Mouse (Mus musculus) limb, embryonic 14.5 days (tissue): ENCODE data around the gene Arfgap2. TPM values are rescaled to one million over a fixed set of nuclear protein-coding genes. Genes with fewer than 3 reads are reported as not detected.

ENCODE experiments used
- ATAC-seq: fragments of 200-750 bp; cut with Nextera tagmentation; 2 replicates; pipeline ENCODE4 v1.8.0; 2017; ENCODE audit warnings: low read depth, moderate number of reproducible peaks, moderate TSS enrichment; ENCODE audit not compliant: low FRiP score
- DNase-seq: peaks from one replicate; pipeline ENCODE4 v3.0.0-alpha.2; 2015; ENCODE audit warnings: low spot score
- H3K27ac ChIP-seq: fragments of 300-500 bp; sonication (generic); replicated peaks from 2 replicates; pipeline ENCODE4 v1.5.1; 2014; ENCODE audit warnings: low read depth, mild to moderate bottlenecking, low read length, moderate library complexity, mixed read lengths
- H3K27me3 ChIP-seq: fragments of 300-500 bp; sonication (generic); 2 replicates; pipeline ENCODE4 v1.6.1; 2014; ENCODE audit warnings: low read length, mixed read lengths; ENCODE audit not compliant: control insufficient read depth, insufficient read depth
- H3K36me3 ChIP-seq: fragments of 300-500 bp; sonication (generic); 2 replicates; pipeline ENCODE4 v1.6.1; 2014; ENCODE audit warnings: mild to moderate bottlenecking, low read length, moderate library complexity, mixed read lengths; ENCODE audit not compliant: control insufficient read depth, insufficient read depth
- H3K4me1 ChIP-seq: fragments of 300-500 bp; sonication (generic); 2 replicates; pipeline ENCODE4 v1.6.1; 2014; ENCODE audit warnings: antibody characterized with exemption, low read length, mixed read lengths; ENCODE audit not compliant: control insufficient read depth, insufficient read depth
- H3K4me2 ChIP-seq: fragments of 300-500 bp; sonication (generic); replicated peaks from 2 replicates; pipeline ENCODE4 v1.6.1; 2014; ENCODE audit warnings: low read depth, mild to moderate bottlenecking, low read length, moderate library complexity; ENCODE audit not compliant: severe bottlenecking
- H3K4me3 ChIP-seq: fragments of 300-500 bp; sonication (generic); replicated peaks from 2 replicates; pipeline ENCODE4 v1.5.1; 2014; ENCODE audit warnings: low read length
- H3K9ac ChIP-seq: fragments of 300-500 bp; sonication (generic); 2 replicates; pipeline ENCODE4 v1.6.1; 2014; ENCODE audit warnings: mild to moderate bottlenecking, low read depth, low read length, moderate library complexity; ENCODE audit not compliant: severe bottlenecking
- H3K9me3 ChIP-seq: fragments of 300-500 bp; sonication (generic); 2 replicates; pipeline ENCODE4 v1.6.1; 2016; ENCODE audit warnings: low read length; ENCODE audit not compliant: control insufficient read depth
- POLR2A ChIP-seq: fragments of 200-500 bp; IDR thresholded peaks from 2 replicates; pipeline ENCODE4 v1.8.0; 2012; ENCODE audit warnings: inconsistent platforms, mild to moderate bottlenecking, moderate library complexity, borderline replicate concordance; ENCODE audit not compliant: insufficient read depth, insufficient read length; ENCODE audit errors: extremely low read depth
- WGBS: fragments of 180-500 bp; shearing (Covaris S2); extraction: QIAGEN DNeasy Blood & Tissue Kit; methylation state at CpG from one replicate; pipeline ENCODE4 v1.1.7; 2014; 5-methylcytosine and 5-hydroxymethylcytosine counted together
- polyA plus RNA-seq, 2 experiments: library from polyadenylated mRNA; depleted of rRNA in 1 of 2; stranded (reverse) in 1 of 2; unstranded in 1 of 2; fragments of >200 nt; fragmentation: Nextera tagmentation in 1 of 2; extraction: Ambion mirVana in 1 of 2; gene quantifications; 2 replicates each; pipeline versions ENCODE4 v1.2.1 to v1.2.3; 2012 to 2014

Arfgap2 gene
- polyA plus RNA-seq, 2 experiments = 59.8 to 78.8 TPM

DNA sequence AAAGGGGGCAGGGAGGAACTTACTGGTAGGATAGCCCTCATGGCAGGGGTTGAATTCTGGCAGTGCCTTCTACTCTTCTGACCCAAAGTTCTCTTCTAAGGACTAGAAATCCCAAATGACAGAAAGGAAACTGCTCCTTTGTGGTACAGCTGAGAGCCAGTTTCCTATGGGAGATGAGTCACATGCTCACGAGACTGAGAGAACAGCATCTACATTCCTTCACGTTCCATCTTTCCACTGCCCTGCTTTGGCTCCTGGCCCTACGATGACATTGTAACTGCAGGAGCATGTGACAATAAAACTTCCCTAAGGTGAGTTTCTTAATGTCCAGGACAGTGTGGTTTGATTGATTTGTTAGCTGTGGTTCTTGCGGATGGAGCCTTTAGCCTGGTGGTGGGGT, 16.4 kb upstream of the Arfgap2 start:
- no peak for TF ChIP-seq POLR2A
- no peak for DNase-seq
- Histone ChIP-seq H3K4me1 (no peaks in the 10 kb centered on the region), H3K27ac (no peak overlapping the region), H3K9ac (no peak overlapping the region), H3K4me2 (no peak overlapping the region), H3K36me3 (no peaks in the 10 kb centered on the region), H3K9me3 (no peaks in the 10 kb centered on the region), H3K4me3 (no peak overlapping the region), H3K27me3 (no peaks in the 10 kb centered on the region)
- no peak for ATAC-seq
- 79% methylated on average over 4 of the region's 4 CpGs for WGBS

DNA sequence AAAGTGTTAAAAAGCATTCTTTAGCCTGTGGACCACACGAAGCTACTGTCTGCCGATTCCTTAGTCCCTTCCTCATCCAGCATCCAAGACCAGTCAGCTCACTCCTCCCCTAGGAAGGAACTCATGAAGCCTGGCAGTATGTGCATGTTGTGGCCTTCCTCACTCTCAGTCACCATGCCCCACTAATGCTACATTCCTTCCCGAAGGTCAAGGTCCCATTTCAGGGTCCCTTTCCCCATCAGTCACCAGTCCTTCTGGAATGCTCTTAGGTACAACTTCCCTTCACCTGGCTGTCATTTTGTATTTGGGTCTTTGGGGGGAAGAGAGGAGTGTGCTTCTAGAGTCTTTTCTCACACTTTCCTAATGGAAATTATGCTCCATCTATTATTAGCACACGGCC, 12.8 kb upstream of the Arfgap2 start:
- Histone ChIP-seq H3K9ac (no peak overlapping the region), H3K9me3 (no peaks in the 10 kb centered on the region), H3K36me3 (no peaks in the 10 kb centered on the region), H3K4me3 (no peak overlapping the region), H3K4me2 (no peak overlapping the region), H3K27ac (no peak overlapping the region), H3K4me1 (peaks cover 8% of the 10 kb centered on the region), H3K27me3 (peaks cover 19% of the 10 kb centered on the region; the same call in 1 of the 2 replicates)
- no peak for TF ChIP-seq POLR2A
- no peak for DNase-seq
- WGBS = 72% methylated on average over 4 of the region's 4 CpGs
- ATAC-seq = no peak

DNA sequence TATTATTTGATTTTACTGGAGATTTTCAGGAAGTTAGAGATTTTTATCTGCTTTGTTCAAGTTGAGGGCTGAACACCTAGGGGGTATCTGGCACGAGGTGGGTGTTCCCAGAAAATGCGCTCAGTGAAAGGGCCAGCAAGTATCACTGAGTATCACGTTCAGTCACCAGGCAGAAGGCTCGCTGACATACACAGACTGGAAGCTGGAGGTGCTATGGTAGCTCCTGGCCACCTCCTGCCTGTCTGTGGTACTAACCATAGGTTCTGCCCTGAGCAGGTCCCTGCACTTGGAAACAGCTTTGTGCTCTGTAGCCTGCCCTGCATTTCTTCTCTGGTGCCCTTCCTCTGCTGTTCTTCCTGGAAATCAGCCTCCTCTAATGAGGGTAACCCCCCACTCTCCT, 12.3 kb upstream of the Arfgap2 start:
- no peak for DNase-seq
- Histone ChIP-seq H3K4me1 (peaks cover 8% of the 10 kb centered on the region), H3K36me3 (no peaks in the 10 kb centered on the region), H3K4me3 (no peak overlapping the region), H3K4me2 (no peak overlapping the region), H3K9ac (no peak overlapping the region), H3K27me3 (peaks cover 19% of the 10 kb centered on the region; the same call in 1 of the 2 replicates), H3K27ac (no peak overlapping the region), H3K9me3 (no peaks in the 10 kb centered on the region)
- ATAC-seq = no peak
- no peak for TF ChIP-seq POLR2A
- 43% methylated on average over 4 of the region's 4 CpGs for WGBS

DNA sequence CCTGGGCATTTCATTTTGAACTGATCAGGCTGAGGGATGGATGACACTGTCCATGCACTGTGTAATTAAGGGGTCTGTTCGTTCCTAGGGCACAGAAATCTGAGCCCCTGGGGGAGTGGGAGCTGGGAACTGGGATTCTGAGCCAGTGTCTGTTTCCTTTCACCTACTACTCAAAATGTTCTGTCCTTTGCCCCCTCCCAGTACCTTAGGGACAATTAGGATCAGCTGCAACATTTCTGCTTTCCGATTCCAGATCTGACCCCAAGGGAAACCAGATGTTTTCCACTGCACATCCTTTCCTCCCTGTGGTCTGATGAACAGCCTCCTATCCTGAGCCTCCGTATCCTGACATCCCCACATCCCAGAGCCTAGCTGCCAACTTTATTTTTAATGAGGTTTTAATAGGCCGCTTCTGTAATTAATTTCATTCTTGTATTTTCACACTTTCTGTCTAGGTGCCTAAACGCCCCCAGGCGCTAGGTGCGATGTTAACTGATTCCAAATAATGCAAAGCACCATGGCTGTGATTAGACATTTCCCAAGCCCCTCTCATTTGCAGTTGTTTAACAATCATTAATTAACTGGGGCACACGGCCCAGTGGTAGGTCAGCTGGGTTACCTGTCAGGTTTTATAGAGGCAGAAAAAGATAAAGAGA, 9.9 kb upstream of the Arfgap2 start:
- H3K9me3 ChIP-seq = no peaks in the 10 kb centered on the region
- H3K4me3 ChIP-seq = no peak overlapping the region
- H3K9ac ChIP-seq = no peak overlapping the region
- ATAC-seq (no peak), DNase-seq (no peak)
- 11% methylated on average over 8 of the region's 8 CpGs for WGBS
- H3K27ac ChIP-seq = no peak overlapping the region
- H3K36me3 ChIP-seq = no peaks in the 10 kb centered on the region
- peaks cover 19% of the 10 kb centered on the region; the same call in 1 of the 2 replicates for H3K27me3 ChIP-seq
- no peak for TF ChIP-seq POLR2A
- peaks cover 21% of the 10 kb centered on the region for H3K4me1 ChIP-seq
- peak overlapping the region; percentile 95; the same call in 1 of the 2 replicates for H3K4me2 ChIP-seq

DNA sequence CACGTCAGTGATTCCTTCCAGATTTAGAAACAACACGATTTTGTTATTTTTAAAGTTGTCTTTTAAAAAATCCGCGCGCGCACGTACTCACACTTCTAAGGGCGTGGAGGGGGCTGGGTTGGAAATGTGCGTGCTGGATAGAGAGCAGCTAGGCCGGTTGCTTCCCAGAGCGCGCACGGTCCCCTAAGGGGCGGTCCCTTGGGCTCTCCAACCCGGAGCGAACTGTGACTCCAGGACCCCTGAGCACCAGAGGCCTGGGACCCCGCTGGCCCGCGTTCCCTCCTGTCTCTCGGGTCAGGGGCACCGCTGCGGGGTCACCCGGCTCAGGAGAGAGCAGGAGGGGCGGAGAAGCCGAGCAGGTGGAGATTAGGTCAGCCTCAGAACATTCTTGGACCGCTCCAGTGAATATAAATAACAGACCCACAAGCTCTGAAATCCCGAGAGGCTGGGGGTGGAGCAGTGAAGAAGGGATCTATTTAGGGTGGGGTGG, 9.1 kb upstream of the Arfgap2 start, which contains the start of gene Pacsin3:
Gene Pacsin3, plus strand, starts transcription at position 294 of the 490 bp plus-strand sequence.
- Histone ChIP-seq H3K9me3 (no peaks in the 10 kb centered on the region), H3K4me3 (peak within 1 kb of the TSS; percentile 67), H3K4me1 (peaks cover 21% of the 10 kb centered on the region), H3K36me3 (peaks cover under 1% of the 10 kb centered on the region; the same call in 1 of the 2 replicates), H3K27me3 (peaks cover 19% of the 10 kb centered on the region; the same call in 1 of the 2 replicates), H3K4me2 (peak within 1 kb of the TSS; percentile 95), H3K27ac (peak within 1 kb of the TSS; percentile 77), H3K9ac (peak within 1 kb of the TSS; percentile 69)
- peak; percentile 16 for DNase-seq
- WGBS = 2% methylated on average over 27 of the region's 27 CpGs
- ATAC-seq = no peak
- no peak for TF ChIP-seq POLR2A
